Mouse (Mus musculus): ENCODE data around the gene Mon1b.

DNA sequence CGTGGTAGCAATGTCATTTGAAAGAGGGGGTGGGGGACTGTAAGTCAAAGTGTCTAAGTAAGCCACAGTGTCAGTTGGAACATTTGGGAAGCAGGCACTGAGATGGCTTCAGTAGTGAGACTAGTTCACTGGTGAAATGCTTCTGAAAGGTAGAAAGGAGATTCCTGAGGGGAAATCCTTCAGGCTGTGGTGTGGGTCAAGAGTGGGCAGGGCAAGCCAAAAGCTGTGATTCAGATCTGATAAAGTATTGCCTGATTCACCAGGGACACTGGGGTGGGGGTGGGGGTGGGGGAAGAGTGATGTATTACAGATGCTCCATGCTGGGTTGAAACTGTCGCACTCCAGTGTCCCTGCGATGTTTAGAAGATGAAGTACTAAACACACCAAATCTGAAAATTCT is 39.2 kb downstream of the Mon1b start:
- TF ChIP-seq CTCF (IDR thresholded peaks at IDR 0.05; ENCODE audit: extremely low read depth, insufficient read depth, low read length) (no peak), POLR2A (IDR thresholded peaks at IDR 0.05; ENCODE audit: extremely low read depth, insufficient read depth, low read length) (no peak)

Measured in cortical plate, adult 2 months (tissue).